Mouse (Mus musculus) liver, embryonic 11.5 days (tissue): ENCODE data around the gene Cenpk. TPM values are rescaled to one million over a fixed set of nuclear protein-coding genes. Genes with fewer than 3 reads are reported as not detected.
"Not testable (repeated sequence)": the region's sequence is repeated elsewhere in the genome, so short reads cannot be mapped to it uniquely, and the experiment has no call there.

Source experiments
- ATAC-seq: fragments of 200-750 bp; cut with Nextera tagmentation; replicated peaks from 2 replicates; pipeline ENCODE4 v1.8.0; 2017; ENCODE audit warnings: moderate number of reproducible peaks, mild to moderate bottlenecking, moderate TSS enrichment, moderate library complexity; ENCODE audit not compliant: low FRiP score
- DNase-seq: peaks from one replicate; pipeline ENCODE4 v3.0.0-alpha.2; 2017; ENCODE audit warnings: low spot score
- H3K27ac ChIP-seq: fragments of 300-500 bp; sonication (generic); 2 replicates; pipeline ENCODE4 v1.5.1; 2014; ENCODE audit warnings: mild to moderate bottlenecking, low read depth, low read length, control low read depth
- H3K27me3 ChIP-seq: fragments of 300-500 bp; sonication (generic); replicated peaks from 2 replicates; pipeline ENCODE4 v1.6.1; 2014; ENCODE audit warnings: low read length, mixed read lengths; ENCODE audit not compliant: control insufficient read depth, insufficient read depth
- H3K36me3 ChIP-seq: fragments of 300-500 bp; sonication (generic); 2 replicates; pipeline ENCODE4 v1.6.1; 2014; ENCODE audit warnings: mild to moderate bottlenecking, low read length, moderate library complexity, mixed read lengths; ENCODE audit not compliant: control insufficient read depth, insufficient read depth
- H3K4me1 ChIP-seq: fragments of 300-500 bp; sonication (generic); replicated peaks from 2 replicates; pipeline ENCODE4 v1.6.1; 2014; ENCODE audit warnings: low read length, mixed read lengths; ENCODE audit not compliant: control insufficient read depth, insufficient read depth
- H3K4me2 ChIP-seq: fragments of 300-500 bp; sonication (generic); 2 replicates; pipeline ENCODE4 v1.6.1; 2014; ENCODE audit warnings: mild to moderate bottlenecking, control low read depth, moderate library complexity
- H3K4me3 ChIP-seq: fragments of 300-500 bp; sonication (generic); 2 replicates; pipeline ENCODE4 v1.5.1; 2014; ENCODE audit warnings: low read depth, low read length, control low read depth
- H3K9ac ChIP-seq: fragments of 300-500 bp; sonication (generic); 2 replicates; pipeline ENCODE4 v1.6.1; 2014; ENCODE audit warnings: low read depth, low read length, control low read depth
- H3K9me3 ChIP-seq: fragments of 300-500 bp; sonication (generic); 2 replicates; pipeline ENCODE4 v1.6.1; 2016; ENCODE audit warnings: low read length, inconsistent platforms, mixed read lengths; ENCODE audit not compliant: control insufficient read depth
- whole genome bisulfite sequencing: fragments of 180-500 bp; shearing (Covaris S2); extraction: QIAGEN DNeasy Blood & Tissue Kit; methylation state at CpG from one replicate; pipeline ENCODE4 v1.1.7; 2014; 5-methylcytosine and 5-hydroxymethylcytosine counted together
- polyA plus RNA-seq: library from polyadenylated mRNA; unstranded; fragments of >200 nt; fragmentation: Nextera tagmentation; extraction: Ambion mirVana; gene quantifications from 2 replicates; pipeline ENCODE4 v1.2.1, GENCODE M21; 2014

The Cenpk gene
- polyA plus RNA-seq, result 94.9 and 100.0 TPM in 2 replicates

- peaks cover 3% of the 10 kb centered on the region; the same call in 1 of the 2 replicates for H3K4me1 ChIP-seq
- DNase-seq, result peak; percentile 96
- WGBS, result under 1% methylated on average over 55 of the region's 55 CpGs
- H3K4me2 ChIP-seq, result peak within 1 kb of the TSS; percentile 86
- H3K36me3 ChIP-seq, result no peaks in the 10 kb centered on the region; the same call in 1 of the 2 replicates
- H3K27me3 ChIP-seq, result no peaks in the 10 kb centered on the region
- peak within 1 kb of the TSS; percentile 88 for H3K9ac ChIP-seq
- peak within 1 kb of the TSS; percentile 78 for H3K4me3 ChIP-seq
- ATAC-seq, result peak; percentile 98
- no peaks in the 10 kb centered on the region for H3K9me3 ChIP-seq
- H3K27ac ChIP-seq, result peak within 1 kb of the TSS; percentile 73
Observed at GRCm38 (mm10) chr13:104228384-104229066, at the start of gene Cenpk, which contains the start of gene Ppwd1. Cenpk (plus strand) TSS chr13:104228611. Ppwd1 (minus strand) TSS chr13:104228843.

DNA sequence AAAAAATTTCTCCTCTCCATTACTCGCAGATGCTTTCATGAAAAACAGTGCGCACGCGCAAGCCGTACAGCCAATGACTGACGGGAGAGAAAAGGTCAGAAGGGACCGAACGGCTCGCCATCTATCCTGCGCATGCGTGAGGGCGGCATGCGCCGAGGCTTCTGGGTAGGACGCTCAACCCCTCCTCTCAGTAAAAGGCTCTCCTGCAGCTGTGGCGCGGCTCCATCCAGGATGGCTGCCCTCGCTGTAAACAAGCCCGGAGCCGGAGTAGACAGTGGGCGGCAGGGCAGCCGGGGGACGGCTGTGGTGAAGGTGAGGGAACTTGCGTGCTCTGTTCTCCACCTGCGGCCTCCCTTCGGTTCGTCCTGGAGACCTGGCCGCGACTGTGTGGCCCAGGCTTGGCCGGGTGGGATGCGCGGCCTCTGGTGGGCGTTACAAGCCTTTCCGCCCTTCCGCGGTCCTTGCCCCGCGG is 49.7 kb upstream of the Cenpk start, which contains the start of gene Trim23:
Gene Trim23 (plus strand): TSS at position 148 of the 472 bp plus-strand sequence.
- under 1% methylated on average over 38 of the region's 38 CpGs for WGBS
- H3K9me3 ChIP-seq, result no peaks in the 10 kb centered on the region

GRCm38 (mm10) chr13:104179176-104179888 is 49.1 kb upstream of the Cenpk start:
- no peaks in the 10 kb centered on the region for H3K9me3 ChIP-seq
- H3K4me3 ChIP-seq, result peak overlapping the region; percentile 72
- 12% methylated on average over 13 of the region's 13 CpGs for WGBS
- H3K4me2 ChIP-seq, result peak overlapping the region; percentile 80
- H3K4me1 ChIP-seq, result peaks cover 9% of the 10 kb centered on the region; the same call in 1 of the 2 replicates
- peak overlapping the region; percentile 82 for H3K9ac ChIP-seq
- peaks cover 2% of the 10 kb centered on the region; the same call in 1 of the 2 replicates for H3K36me3 ChIP-seq
- H3K27ac ChIP-seq, result peak overlapping the region; percentile 64
- ATAC-seq, result peak; percentile 8; the same call in 1 of the 2 replicates
- DNase-seq, result no peak
- no peaks in the 10 kb centered on the region for H3K27me3 ChIP-seq

More for the DNA sequence above, 49.7 kb upstream of the Cenpk start, which contains the start of gene Trim23:
- peak within 1 kb of the TSS; percentile 83 for H3K27ac ChIP-seq
- H3K4me2 ChIP-seq, result peak within 1 kb of the TSS; percentile 80
- peak within 1 kb of the TSS; percentile 72 for H3K4me3 ChIP-seq
- H3K9ac ChIP-seq, result peak within 1 kb of the TSS; percentile 82
- DNase-seq, result peak; percentile 89
- peaks cover 9% of the 10 kb centered on the region; the same call in 1 of the 2 replicates for H3K4me1 ChIP-seq
- no peaks in the 10 kb centered on the region for H3K27me3 ChIP-seq
- ATAC-seq, result peak; percentile 97
- H3K36me3 ChIP-seq, result peaks cover 2% of the 10 kb centered on the region; the same call in 1 of the 2 replicates

DNA sequence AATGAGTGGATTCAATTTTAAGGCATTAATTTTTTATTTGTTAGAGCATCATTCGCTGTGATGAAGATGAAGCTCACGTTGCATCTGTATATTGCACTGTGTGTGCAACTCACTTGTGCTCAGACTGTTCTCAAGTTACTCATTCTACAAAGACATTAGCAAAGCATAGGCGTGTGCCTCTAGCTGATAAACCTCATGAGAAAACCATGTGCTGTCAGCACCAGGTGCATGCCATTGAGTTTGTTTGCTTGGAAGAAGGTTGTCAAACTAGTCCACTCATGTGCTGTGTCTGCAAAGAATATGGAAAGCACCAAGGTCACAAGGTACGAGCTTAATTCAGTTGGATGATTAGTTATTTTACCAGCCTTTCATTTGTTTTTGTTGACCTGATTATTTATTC is 41.1 kb upstream of the Cenpk start:
- Histone ChIP-seq H3K36me3 (peaks cover 6% of the 10 kb centered on the region; the same call in 1 of the 2 replicates), H3K9me3 (no peaks in the 10 kb centered on the region), H3K4me3 (no peak overlapping the region), H3K4me1 (no peaks in the 10 kb centered on the region), H3K27ac (no peak overlapping the region), H3K9ac (no peak overlapping the region), H3K4me2 (no peak overlapping the region), H3K27me3 (no peaks in the 10 kb centered on the region)
- ATAC-seq, result no peak
- no peak for DNase-seq
- 85% methylated on average over 4 of the region's 4 CpGs for whole genome bisulfite sequencing

DNA sequence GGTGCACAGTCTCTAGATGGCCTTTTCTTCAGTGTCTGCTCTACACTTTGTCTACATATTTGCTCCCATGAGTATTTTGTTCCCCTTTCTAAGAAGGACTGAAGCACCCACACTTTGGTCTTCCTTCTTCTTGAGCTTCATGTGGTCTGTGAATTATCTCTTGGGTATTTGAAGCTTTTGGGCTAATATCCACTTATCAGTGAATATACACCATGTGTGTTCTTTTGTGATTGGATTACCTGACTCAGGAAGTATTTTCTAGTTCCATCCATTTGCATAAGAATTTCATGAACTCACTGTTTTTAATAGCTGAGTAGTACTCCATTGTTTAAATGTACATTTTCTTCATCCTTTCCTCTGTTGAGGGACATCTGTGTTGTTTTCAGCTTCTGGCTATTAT is 32.5 kb upstream of the Cenpk start:
- ATAC-seq, H3K36me3 ChIP-seq, H3K4me2 ChIP-seq, H3K9ac ChIP-seq, H3K9me3 ChIP-seq, H3K27me3 ChIP-seq, H3K4me3 ChIP-seq, H3K4me1 ChIP-seq, DNase-seq, H3K27ac ChIP-seq: not testable (repeated sequence)

DNA sequence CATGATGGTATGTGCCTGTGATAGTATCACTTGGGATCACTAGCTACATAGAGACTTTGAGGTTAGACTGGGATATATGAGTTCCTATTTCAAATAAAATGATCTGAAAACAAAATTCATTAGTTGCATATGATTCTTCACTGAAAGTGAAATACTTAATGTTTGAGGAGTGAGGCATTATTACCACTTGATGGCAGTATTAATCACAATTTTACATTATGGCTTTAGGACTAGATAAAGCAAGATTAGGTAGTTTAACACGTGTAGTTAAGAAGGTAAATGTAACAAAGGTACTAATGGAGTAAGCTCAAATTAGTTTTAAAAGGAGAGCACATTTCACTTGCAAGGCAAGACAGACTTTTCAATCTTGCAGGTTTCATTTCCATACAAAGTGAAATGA is 24.1 kb upstream of the Cenpk start:
- WGBS, result 76% methylated on average over 1 of the region's 1 CpGs
- no peaks in the 10 kb centered on the region for H3K4me1 ChIP-seq
- ATAC-seq (no peak), DNase-seq (no peak)
- no peak overlapping the region for H3K27ac ChIP-seq
- no peak overlapping the region for H3K9ac ChIP-seq
- no peaks in the 10 kb centered on the region for H3K27me3 ChIP-seq
- no peak overlapping the region for H3K4me2 ChIP-seq
- peaks cover 10% of the 10 kb centered on the region; the same call in 1 of the 2 replicates for H3K36me3 ChIP-seq
- H3K4me3 ChIP-seq, result no peak overlapping the region
- H3K9me3 ChIP-seq, result no peaks in the 10 kb centered on the region

- peak overlapping the region; percentile 88 for H3K9ac ChIP-seq
- no peak for DNase-seq
- H3K36me3 ChIP-seq, result no peaks in the 10 kb centered on the region
- no peak for ATAC-seq
- no peaks in the 10 kb centered on the region for H3K27me3 ChIP-seq
- H3K27ac ChIP-seq, result no peak overlapping the region
- H3K9me3 ChIP-seq, result no peaks in the 10 kb centered on the region
- 35% methylated on average over 3 of the region's 3 CpGs for WGBS
- peak overlapping the region; percentile 78 for H3K4me3 ChIP-seq
- H3K4me1 ChIP-seq, result peaks cover 3% of the 10 kb centered on the region; the same call in 1 of the 2 replicates
- peak overlapping the region; percentile 86 for H3K4me2 ChIP-seq
Observed at GRCm38 (mm10) chr13:104227478-104227877, 933 bp upstream of the Cenpk start.

DNA sequence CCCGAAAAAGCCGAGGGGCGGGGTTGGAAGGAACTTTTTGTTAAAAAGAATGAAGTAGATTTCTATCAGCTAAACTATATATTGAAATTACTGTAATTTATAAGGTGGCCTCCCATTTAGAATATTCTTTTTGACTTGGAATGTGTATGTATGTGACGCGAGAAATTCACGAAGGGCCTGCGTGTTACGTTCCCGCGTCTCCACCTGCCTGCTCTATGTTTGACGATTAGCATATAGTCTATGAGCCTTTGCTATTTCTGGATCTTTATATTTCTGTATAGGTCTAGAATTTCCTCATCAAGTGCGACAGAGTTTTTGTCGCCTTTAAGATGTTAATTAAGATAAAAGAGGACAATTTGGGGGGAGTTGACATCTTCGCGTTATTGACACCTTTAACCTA is 770 bp downstream of the Cenpk start:
- 9% methylated on average over 15 of the region's 15 CpGs for WGBS
- DNase-seq (no peak), ATAC-seq (peak; percentile 39; the same call in 1 of the 2 replicates)
- Histone ChIP-seq H3K9ac (peak overlapping the region; percentile 88), H3K4me2 (peak overlapping the region; percentile 85), H3K27me3 (no peaks in the 10 kb centered on the region), H3K27ac (peak overlapping the region; percentile 73), H3K4me3 (peak overlapping the region; percentile 78), H3K4me1 (peaks cover 3% of the 10 kb centered on the region; the same call in 1 of the 2 replicates), H3K9me3 (no peaks in the 10 kb centered on the region), H3K36me3 (no peaks in the 10 kb centered on the region; the same call in 1 of the 2 replicates)
